Mouse (Mus musculus): Measurements from ENCODE around the gene Vdac2. TPM values are rescaled to one million over a fixed set of nuclear protein-coding genes. Genes with fewer than 3 reads are reported as not detected.

Gene Vdac2
- polyA plus RNA-seq, 1 experiment from 2014 or later, result 524 TPM

- Histone ChIP-seq H3K9ac (ENCODE audit: low read length) (peak overlapping the region; percentile 75), H3K27ac (ENCODE audit: low read length) (peak overlapping the region; percentile 75), H3K4me1 (ENCODE audit: control insufficient read depth, insufficient read depth, low read length) (peaks cover 28% of the 10 kb centered on the region), H3K27me3 (ENCODE audit: control insufficient read depth, insufficient read depth, low read length) (no peaks in the 10 kb centered on the region), H3K4me2 (ENCODE audit: low read depth, low read length) (peak overlapping the region; percentile 85), H3K9me3 (replicated peaks; ENCODE audit: control insufficient read depth, low read length) (no peaks in the 10 kb centered on the region), H3K4me3 (ENCODE audit: low read length) (peak overlapping the region; percentile 69), H3K36me3 (ENCODE audit: control insufficient read depth, insufficient read depth) (peaks cover 34% of the 10 kb centered on the region)
- under 1% methylated on average over 50 of the region's 50 CpGs for WGBS
- peak; percentile 50 for ATAC-seq (replicated peaks; ENCODE audit: extremely low read depth, insufficient read depth, low FRiP score)
These were observed 22.5 kb downstream of the Vdac2 start for GRCm38 (mm10) chr14:21847381-21848165.

GRCm38 (mm10) chr14:21848166-21849154 lies 23.4 kb downstream of the Vdac2 start, which contains the start of gene Comtd1:
Gene Comtd1 (minus strand): TSS chr14:21848977.
- WGBS, result 0% methylated on average over 51 of the region's 51 CpGs

GRCm38 (mm10) chr14:21849524-21850418 lies 24.7 kb downstream of the Vdac2 start:
- no peaks in the 10 kb centered on the region for H3K27me3 ChIP-seq (ENCODE audit: control insufficient read depth, insufficient read depth, low read length)
- no peak overlapping the region for H3K4me3 ChIP-seq (ENCODE audit: low read length)
- 73% methylated on average over 13 of the region's 13 CpGs for WGBS
- no peak overlapping the region for H3K4me2 ChIP-seq (ENCODE audit: low read depth, low read length)
- no peak overlapping the region for H3K9ac ChIP-seq (ENCODE audit: low read length)
- peaks cover 17% of the 10 kb centered on the region for H3K36me3 ChIP-seq (ENCODE audit: control insufficient read depth, insufficient read depth)
- H3K27ac ChIP-seq (ENCODE audit: low read length), result no peak overlapping the region
- peaks cover 35% of the 10 kb centered on the region for H3K4me1 ChIP-seq (ENCODE audit: control insufficient read depth, insufficient read depth, low read length)
- no peak for ATAC-seq (replicated peaks; ENCODE audit: extremely low read depth, insufficient read depth, low FRiP score)
- no peaks in the 10 kb centered on the region for H3K9me3 ChIP-seq (replicated peaks; ENCODE audit: control insufficient read depth, low read length)

More at GRCm38 (mm10) chr14:21848166-21849154, 23.4 kb downstream of the Vdac2 start, which contains the start of gene Comtd1:
- Histone ChIP-seq H3K4me2 (ENCODE audit: low read depth, low read length) (peak within 1 kb of the TSS; percentile 85), H3K36me3 (ENCODE audit: control insufficient read depth, insufficient read depth) (peaks cover 26% of the 10 kb centered on the region), H3K27me3 (ENCODE audit: control insufficient read depth, insufficient read depth, low read length) (no peaks in the 10 kb centered on the region), H3K9ac (ENCODE audit: low read length) (peak within 1 kb of the TSS; percentile 75), H3K9me3 (replicated peaks; ENCODE audit: control insufficient read depth, low read length) (no peaks in the 10 kb centered on the region), H3K27ac (ENCODE audit: low read length) (peak within 1 kb of the TSS; percentile 75), H3K4me1 (ENCODE audit: control insufficient read depth, insufficient read depth, low read length) (peaks cover 24% of the 10 kb centered on the region), H3K4me3 (ENCODE audit: low read length) (peak within 1 kb of the TSS; percentile 69)
- ATAC-seq (replicated peaks; ENCODE audit: extremely low read depth, insufficient read depth, low FRiP score), result peak; percentile 89

- no peak overlapping the region for H3K4me2 ChIP-seq (ENCODE audit: low read depth, low read length)
- H3K27me3 ChIP-seq (ENCODE audit: control insufficient read depth, insufficient read depth, low read length), result no peaks in the 10 kb centered on the region
- no peaks in the 10 kb centered on the region for H3K9me3 ChIP-seq (replicated peaks; ENCODE audit: control insufficient read depth, low read length)
- H3K4me1 ChIP-seq (ENCODE audit: control insufficient read depth, insufficient read depth, low read length), result peaks cover 35% of the 10 kb centered on the region
- WGBS, result 57% methylated on average over 24 of the region's 24 CpGs
- H3K27ac ChIP-seq (ENCODE audit: low read length), result no peak overlapping the region
- peaks cover 10% of the 10 kb centered on the region for H3K36me3 ChIP-seq (ENCODE audit: control insufficient read depth, insufficient read depth)
- H3K9ac ChIP-seq (ENCODE audit: low read length), result no peak overlapping the region
- no peak for ATAC-seq (replicated peaks; ENCODE audit: extremely low read depth, insufficient read depth, low FRiP score)
- no peak overlapping the region for H3K4me3 ChIP-seq (ENCODE audit: low read length)
These were observed 25.5 kb downstream of the Vdac2 start for GRCm38 (mm10) chr14:21850419-21851127.

GRCm38 (mm10) chr14:21851996-21852791 lies 27.2 kb downstream of the Vdac2 start:
- no peaks in the 10 kb centered on the region for H3K27me3 ChIP-seq (ENCODE audit: control insufficient read depth, insufficient read depth, low read length)
- no peak overlapping the region for H3K27ac ChIP-seq (ENCODE audit: low read length)
- 67% methylated on average over 16 of the region's 16 CpGs for WGBS
- no peak overlapping the region for H3K4me3 ChIP-seq (ENCODE audit: low read length)
- peaks cover 27% of the 10 kb centered on the region for H3K4me1 ChIP-seq (ENCODE audit: control insufficient read depth, insufficient read depth, low read length)
- no peak overlapping the region for H3K4me2 ChIP-seq (ENCODE audit: low read depth, low read length)
- no peak overlapping the region for H3K9ac ChIP-seq (ENCODE audit: low read length)
- no peaks in the 10 kb centered on the region for H3K36me3 ChIP-seq (ENCODE audit: control insufficient read depth, insufficient read depth)
- no peaks in the 10 kb centered on the region for H3K9me3 ChIP-seq (replicated peaks; ENCODE audit: control insufficient read depth, low read length)
- no peak for ATAC-seq (replicated peaks; ENCODE audit: extremely low read depth, insufficient read depth, low FRiP score)

GRCm38 (mm10) chr14:21853456-21854109 lies 28.5 kb downstream of the Vdac2 start:
- peak overlapping the region; percentile 56 for H3K27ac ChIP-seq (ENCODE audit: low read length)
- ATAC-seq (replicated peaks; ENCODE audit: extremely low read depth, insufficient read depth, low FRiP score), result peak; percentile 28; the same call in 1 of the 2 replicates
- peak overlapping the region; percentile 70 for H3K4me2 ChIP-seq (ENCODE audit: low read depth, low read length)
- no peaks in the 10 kb centered on the region for H3K36me3 ChIP-seq (ENCODE audit: control insufficient read depth, insufficient read depth)
- H3K27me3 ChIP-seq (ENCODE audit: control insufficient read depth, insufficient read depth, low read length), result no peaks in the 10 kb centered on the region
- peak overlapping the region; percentile 46; the same call in 1 of the 2 replicates for H3K9ac ChIP-seq (ENCODE audit: low read length)
- H3K4me3 ChIP-seq (ENCODE audit: low read length), result peak overlapping the region; percentile 43
- peaks cover 19% of the 10 kb centered on the region for H3K4me1 ChIP-seq (ENCODE audit: control insufficient read depth, insufficient read depth, low read length)
- no peaks in the 10 kb centered on the region for H3K9me3 ChIP-seq (replicated peaks; ENCODE audit: control insufficient read depth, low read length)
- WGBS, result 5% methylated on average over 17 of the region's 17 CpGs

GRCm38 (mm10) chr14:21854271-21854670 lies 29.2 kb downstream of the Vdac2 start:
- H3K27me3 ChIP-seq (ENCODE audit: control insufficient read depth, insufficient read depth, low read length), result no peaks in the 10 kb centered on the region
- H3K4me2 ChIP-seq (ENCODE audit: low read depth, low read length), result peak overlapping the region; percentile 70
- 0 out of 2 replicates have a peak, but pooled peaks have one; percentile 0 for ATAC-seq (replicated peaks; ENCODE audit: extremely low read depth, insufficient read depth, low FRiP score)
- peaks cover 19% of the 10 kb centered on the region for H3K4me1 ChIP-seq (ENCODE audit: control insufficient read depth, insufficient read depth, low read length)
- no peaks in the 10 kb centered on the region for H3K36me3 ChIP-seq (ENCODE audit: control insufficient read depth, insufficient read depth)
- no peak overlapping the region for H3K27ac ChIP-seq (ENCODE audit: low read length)
- no peak overlapping the region for H3K4me3 ChIP-seq (ENCODE audit: low read length)
- H3K9me3 ChIP-seq (replicated peaks; ENCODE audit: control insufficient read depth, low read length), result no peaks in the 10 kb centered on the region
- WGBS, result 65% methylated on average over 9 of the region's 9 CpGs
- H3K9ac ChIP-seq (ENCODE audit: low read length), result no peak overlapping the region

Measured in heart, embryonic 16.5 days (tissue).